Mouse (Mus musculus) spleen, postnatal 36 days (tissue): ENCODE data around the gene Crtc3.

ENCODE experiments used
- DNase-seq, 2 experiments: peaks; one replicate each; pipeline ENCODE4 v3.0.0; 2022; ENCODE audit warnings: low spot score in 2 of 2, mixed read lengths in 1 of 2

Gene Crtc3

GRCm38 (mm10) chr7:80641497-80641896 is 47.2 kb downstream of the Crtc3 start:
- DNase-seq = peak; percentile 36 to 52

DNA sequence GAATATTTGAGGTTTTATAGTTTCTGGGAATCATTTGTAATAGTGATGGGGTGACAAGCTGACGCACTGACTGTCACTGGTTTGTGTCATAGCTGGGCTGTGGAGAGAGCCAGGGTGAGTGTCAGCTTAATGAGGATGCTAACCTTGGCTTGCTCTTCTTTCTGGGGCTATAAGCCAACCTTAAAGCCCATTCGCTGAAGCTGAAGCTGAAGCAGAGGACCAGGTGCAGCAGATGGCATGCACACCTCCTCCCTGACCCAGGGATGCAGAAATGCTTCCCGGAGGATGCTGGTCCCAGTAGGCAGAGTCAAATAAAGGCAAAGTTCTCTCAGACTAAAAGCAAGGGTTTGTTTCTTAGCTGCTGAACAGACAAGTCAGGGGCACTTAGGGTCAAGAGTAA is 48.7 kb downstream of the Crtc3 start:
- no peak for DNase-seq

DNA sequence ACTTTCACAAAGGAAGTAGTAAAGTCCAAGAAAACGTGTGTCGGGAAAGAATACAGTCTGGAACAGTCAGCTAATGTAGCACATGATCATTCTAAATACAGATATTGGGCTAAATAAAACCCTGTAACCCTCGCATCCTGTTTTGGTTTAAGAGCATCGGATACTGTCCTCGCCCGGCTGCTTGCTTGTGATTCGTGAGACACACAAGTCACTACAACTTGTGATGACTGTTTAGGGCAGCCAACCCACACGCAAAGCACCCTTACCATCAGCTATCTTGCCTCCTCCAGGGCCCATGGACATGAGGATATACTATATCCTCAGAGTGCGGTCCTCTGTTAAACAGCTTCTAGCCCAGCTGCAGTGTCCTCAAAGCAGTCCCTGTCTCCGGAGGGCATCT is 50.2 kb downstream of the Crtc3 start:
- peak; percentile 31 to 38 for DNase-seq

- DNase-seq = no peak
These were observed 51.5 kb downstream of the Crtc3 start for GRCm38 (mm10) chr7:80636953-80637800.

- no peak for DNase-seq
These were observed 52.3 kb downstream of the Crtc3 start for GRCm38 (mm10) chr7:80636288-80636952.

GRCm38 (mm10) chr7:80635866-80636265 is 52.8 kb downstream of the Crtc3 start:
- DNase-seq = no peak

DNA sequence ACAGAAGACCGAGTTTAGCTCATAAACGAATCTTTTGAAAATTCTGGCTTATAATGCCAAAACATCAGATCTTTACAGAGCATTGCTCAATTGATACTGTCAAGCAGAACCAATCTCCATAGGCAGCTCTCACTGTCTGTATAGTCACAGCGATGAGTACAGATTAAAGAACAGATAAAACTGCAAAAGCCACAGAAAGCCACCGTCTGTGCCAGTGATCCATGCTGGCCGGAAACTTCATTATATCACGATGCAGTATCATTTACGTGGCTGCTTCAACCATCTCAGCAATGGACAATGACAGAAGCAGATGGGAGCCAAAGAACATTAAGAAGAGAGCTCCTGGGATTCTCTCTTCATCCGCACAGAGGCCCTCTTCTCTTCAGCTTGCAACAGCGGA is 53.9 kb downstream of the Crtc3 start:
- DNase-seq = no peak

GRCm38 (mm10) chr7:80633635-80634034 is 55.0 kb downstream of the Crtc3 start:
- DNase-seq = no peak

DNA sequence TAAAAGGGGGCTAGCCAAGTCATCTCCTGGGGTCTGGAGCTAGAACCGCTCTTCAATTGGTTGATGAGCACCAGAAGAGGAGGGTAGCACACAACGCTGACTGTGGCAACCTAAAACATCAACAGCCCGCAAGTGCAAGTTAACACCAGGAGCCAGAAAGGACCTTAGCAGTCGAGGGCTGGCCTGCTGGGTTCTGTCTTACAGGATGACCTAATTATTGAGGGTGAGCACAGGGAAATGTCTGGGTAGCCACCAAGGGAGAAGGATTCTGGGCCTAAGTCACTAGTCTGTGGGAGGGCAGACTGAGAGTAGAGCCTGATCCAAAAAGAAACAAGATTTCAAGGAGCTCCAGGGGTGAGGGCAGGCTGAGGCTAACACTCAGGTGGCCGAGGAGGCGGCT is 56.7 kb downstream of the Crtc3 start:
- no peak for DNase-seq

DNA sequence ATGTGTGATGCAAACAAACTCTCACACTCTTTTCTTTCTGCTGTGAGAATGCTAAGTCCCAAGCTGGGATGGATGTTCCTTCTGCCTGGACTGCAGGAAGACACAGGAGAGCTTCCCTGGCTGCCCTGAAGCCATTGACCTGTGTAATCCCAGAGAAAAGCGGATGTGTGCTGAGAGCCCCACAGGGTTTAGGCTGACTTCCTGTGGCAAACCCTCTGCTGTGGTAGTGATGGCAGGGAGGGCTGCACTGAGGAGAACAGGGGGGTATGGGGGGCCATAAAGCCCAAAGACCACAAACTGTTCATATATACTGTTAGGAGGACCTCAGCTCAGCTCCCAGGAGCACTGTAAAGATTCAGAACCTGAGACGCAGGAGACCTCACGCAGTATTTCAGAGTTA is 57.3 kb downstream of the Crtc3 start:
- DNase-seq = no peak

GRCm38 (mm10) chr7:80629369-80629768 is 59.3 kb downstream of the Crtc3 start:
- DNase-seq = no peak

GRCm38 (mm10) chr7:80628708-80629183 is 59.9 kb downstream of the Crtc3 start:
- DNase-seq = peak; percentile 60 to 67

GRCm38 (mm10) chr7:80626943-80627342 is 61.7 kb downstream of the Crtc3 start:
- DNase-seq = no peak

- DNase-seq = no peak
These were observed 62.8 kb downstream of the Crtc3 start for GRCm38 (mm10) chr7:80625841-80626240.

- no peak for DNase-seq
These were observed 65.4 kb downstream of the Crtc3 start for GRCm38 (mm10) chr7:80623276-80623675.

- DNase-seq = no peak
These were observed 72.6 kb downstream of the Crtc3 start for GRCm38 (mm10) chr7:80616096-80616495.

- no peak for DNase-seq
These were observed 74.6 kb downstream of the Crtc3 start for GRCm38 (mm10) chr7:80614042-80614441.

DNA sequence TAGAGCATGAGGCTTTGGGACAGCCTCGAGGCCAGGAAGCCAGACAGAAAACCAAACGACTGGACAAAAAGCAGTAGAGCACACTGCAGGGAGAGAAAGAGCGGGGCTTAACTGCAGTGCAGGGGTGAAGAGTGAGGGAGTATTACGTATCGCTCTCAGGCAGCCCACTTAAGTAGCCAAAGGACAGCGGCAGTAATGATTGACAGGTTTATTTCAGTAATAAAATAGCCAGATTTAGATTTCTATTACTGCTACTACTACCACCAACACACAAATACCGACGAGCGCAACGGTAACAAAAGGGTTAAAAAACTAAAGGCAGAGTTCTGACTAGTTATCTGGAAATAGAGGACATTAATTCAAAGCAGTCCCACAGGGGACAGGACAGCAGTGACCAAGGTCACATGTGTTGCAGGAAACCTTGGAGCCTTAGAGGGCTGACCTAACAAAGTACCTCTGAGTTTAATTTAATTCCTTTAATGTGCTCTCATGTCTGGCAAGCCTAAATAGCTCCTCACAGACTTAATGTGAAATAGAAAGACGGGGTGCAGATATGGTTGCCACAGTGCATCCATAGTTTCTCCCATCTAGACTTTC is 76.4 kb downstream of the Crtc3 start:
- DNase-seq = no peak

DNA sequence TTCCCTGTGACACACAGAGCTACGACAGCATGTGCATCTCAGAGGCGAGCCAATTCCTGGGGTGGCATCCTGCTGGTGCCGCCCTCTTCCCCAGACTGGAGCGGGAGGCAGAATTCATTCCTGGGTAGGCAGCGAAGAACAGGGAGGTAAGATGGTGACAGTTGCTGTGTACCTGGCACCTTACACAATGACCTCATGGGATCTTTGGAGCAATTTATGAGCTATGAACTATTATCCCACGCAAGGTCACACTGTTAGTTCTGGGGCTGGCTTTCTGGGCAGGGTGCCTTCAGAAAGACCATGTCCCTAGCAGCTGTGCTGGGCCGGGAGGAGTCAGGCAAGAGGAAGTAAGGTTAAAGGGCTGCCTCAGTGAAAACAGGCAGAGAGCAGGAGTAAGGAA is 77.0 kb downstream of the Crtc3 start:
- no peak for DNase-seq

DNA sequence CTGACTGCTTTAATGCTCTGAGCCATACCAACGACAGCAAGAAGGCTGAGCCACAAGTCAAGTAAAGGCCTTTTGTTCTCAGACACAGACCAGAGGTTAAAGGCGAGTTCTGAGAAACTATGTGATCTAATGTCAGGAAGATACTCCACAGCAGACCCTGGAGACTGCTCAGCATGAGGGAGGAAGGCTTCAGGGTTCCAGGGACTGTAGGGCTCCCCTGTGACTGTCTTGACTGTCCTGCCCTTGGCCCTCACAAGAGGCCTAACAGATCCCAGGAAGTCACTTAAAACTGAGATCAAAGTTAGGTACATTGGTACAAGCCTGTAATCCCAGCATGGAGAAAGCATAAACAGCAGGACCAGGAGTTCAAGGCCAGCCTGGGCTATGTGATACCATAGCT is 81.2 kb downstream of the Crtc3 start:
- DNase-seq = no peak

- no peak for DNase-seq
These were observed 82.2 kb downstream of the Crtc3 start for GRCm38 (mm10) chr7:80606435-80606834.

DNA sequence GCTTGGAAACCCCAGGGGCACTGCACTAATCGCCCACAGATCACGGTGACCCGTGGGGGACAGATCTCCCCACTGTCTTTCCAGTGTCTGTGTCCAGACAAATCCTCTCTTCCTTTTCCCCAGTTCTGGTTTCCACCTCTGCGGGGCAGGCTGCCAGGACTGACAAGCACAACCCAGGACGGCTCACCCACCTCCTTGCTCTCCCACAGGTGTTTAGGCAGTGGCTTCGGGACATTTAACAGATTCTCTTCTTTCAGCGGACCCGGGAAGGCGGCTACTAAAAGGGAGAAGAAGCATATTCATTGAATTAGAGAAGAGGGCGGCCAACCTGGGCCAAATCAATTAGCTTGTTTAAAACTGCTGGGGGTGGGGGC is 83.1 kb downstream of the Crtc3 start:
- DNase-seq = no peak
